Mouse (Mus musculus) liver, embryonic 14.5 days (tissue): ENCODE measurements around the gene Ddx23. TPM values are rescaled to one million over a fixed set of nuclear protein-coding genes. Genes with fewer than 3 reads are reported as not detected.

Experiments
- ATAC-seq: fragments of 200-750 bp; cut with Nextera tagmentation; 2 replicates; pipeline ENCODE4 v1.8.0; 2017; ENCODE audit warnings: moderate number of reproducible peaks, mild to moderate bottlenecking, moderate library complexity; ENCODE audit not compliant: insufficient read depth
- DNase-seq, 3 experiments: peaks; one replicate each; pipeline ENCODE4 v3.0.0-alpha.2; 2012 to 2013; ENCODE audit warnings: low read depth in 3 of 3, low spot score in 3 of 3
- H3K27ac ChIP-seq: fragments of 300-500 bp; sonication (generic); 2 replicates; pipeline ENCODE4 v1.5.1; 2014; ENCODE audit warnings: moderate library complexity, mild to moderate bottlenecking, control low read depth, inconsistent platforms
- H3K27me3 ChIP-seq: fragments of 300-500 bp; sonication (generic); 2 replicates; pipeline ENCODE4 v1.6.1; 2014; ENCODE audit warnings: mild to moderate bottlenecking, low read length, moderate library complexity; ENCODE audit not compliant: control insufficient read depth, insufficient read depth
- H3K36me3 ChIP-seq: fragments of 300-500 bp; sonication (generic); replicated peaks from 2 replicates; pipeline ENCODE4 v1.6.1; 2014; ENCODE audit warnings: low read depth; ENCODE audit not compliant: control insufficient read depth, insufficient read depth
- H3K4me1 ChIP-seq, 2 experiments: fragments of 200-500 bp in 1 of 2; fragments of 300-500 bp in 1 of 2; sonication (generic) in 1 of 2; replicated peaks; 2 replicates each; pipeline ENCODE4 v1.6.1; 2012 to 2014; ENCODE audit warnings: antibody characterized with exemption in 1 of 2, inconsistent platforms in 1 of 2, low read length in 1 of 2; ENCODE audit not compliant: control insufficient read depth in 2 of 2, insufficient read depth in 2 of 2
- H3K4me2 ChIP-seq: fragments of 300-500 bp; sonication (generic); 2 replicates; pipeline ENCODE4 v1.6.1; 2014; ENCODE audit warnings: low read depth, mild to moderate bottlenecking, control low read depth, moderate library complexity
- H3K4me3 ChIP-seq, 2 experiments: fragments of 200-500 bp in 1 of 2; fragments of 300-500 bp in 1 of 2; sonication (generic) in 1 of 2; 2 replicates each; pipeline ENCODE4 v1.5.1; 2012 to 2014; ENCODE audit warnings: low read depth in 2 of 2, low read length in 2 of 2, mild to moderate bottlenecking in 2 of 2, control low read depth in 1 of 2, inconsistent platforms in 1 of 2, moderate library complexity in 1 of 2; ENCODE audit not compliant: insufficient read depth in 1 of 2
- H3K9ac ChIP-seq: fragments of 300-500 bp; sonication (generic); replicated peaks from 2 replicates; pipeline ENCODE4 v1.6.1; 2014; ENCODE audit warnings: mild to moderate bottlenecking, control low read depth, moderate library complexity
- H3K9me3 ChIP-seq: fragments of 300-500 bp; sonication (generic); 2 replicates; pipeline ENCODE4 v1.6.1; 2016; ENCODE audit warnings: low read length, mixed read lengths; ENCODE audit not compliant: control insufficient read depth
- CTCF ChIP-seq: IDR thresholded peaks from 2 replicates; pipeline ENCODE4 v1.5.1; 2016; ENCODE audit warnings: antibody characterized with exemption, low read depth, control low read depth
- EP300 ChIP-seq: IDR thresholded peaks from 2 replicates; pipeline ENCODE4 v1.6.1; 2016; ENCODE audit warnings: antibody characterized with exemption, low read depth
- WGBS: fragments of 180-500 bp; shearing (Covaris S2); extraction: QIAGEN DNeasy Blood & Tissue Kit; methylation state at CpG from one replicate; pipeline ENCODE4 v1.1.7; 2014; ENCODE audit not compliant: insufficient replicate concordance; 5-methylcytosine and 5-hydroxymethylcytosine counted together
- polyA plus RNA-seq, 2 experiments: library from polyadenylated mRNA; depleted of rRNA in 1 of 2; stranded (reverse) in 1 of 2; unstranded in 1 of 2; fragments of >200 nt; fragmentation: Nextera tagmentation in 1 of 2; extraction: Ambion mirVana in 1 of 2; gene quantifications; 2 replicates each; pipeline versions ENCODE4 v1.2.1 to v1.2.3; 2012 to 2014

Ddx23 gene
- polyA plus RNA-seq, 2 experiments = 11.7 to 23.4 TPM

- DNase-seq = no peak
- ATAC-seq = no peak
- no peak overlapping the region for H3K9ac ChIP-seq
- WGBS = 14% methylated on average over 14 of the region's 14 CpGs
- no peak overlapping the region for H3K4me3 ChIP-seq
- H3K36me3 ChIP-seq = no peaks in the 10 kb centered on the region
- no peak overlapping the region for H3K27ac ChIP-seq
- no peak for TF ChIP-seq CTCF
- no peak for TF ChIP-seq EP300
- no peak overlapping the region for H3K4me2 ChIP-seq
- peaks cover 47% of the 10 kb centered on the region for H3K27me3 ChIP-seq
- no peaks in the 10 kb centered on the region for H3K9me3 ChIP-seq
- 0 out of 4 replicates have a peak, but pooled peaks cover 0 to 6% of the 10 kb centered on the region in 2 experiments for H3K4me1 ChIP-seq
Observed at GRCm38 (mm10) chr15:98675634-98676250, 13.0 kb upstream of the Ddx23 start.

DNA sequence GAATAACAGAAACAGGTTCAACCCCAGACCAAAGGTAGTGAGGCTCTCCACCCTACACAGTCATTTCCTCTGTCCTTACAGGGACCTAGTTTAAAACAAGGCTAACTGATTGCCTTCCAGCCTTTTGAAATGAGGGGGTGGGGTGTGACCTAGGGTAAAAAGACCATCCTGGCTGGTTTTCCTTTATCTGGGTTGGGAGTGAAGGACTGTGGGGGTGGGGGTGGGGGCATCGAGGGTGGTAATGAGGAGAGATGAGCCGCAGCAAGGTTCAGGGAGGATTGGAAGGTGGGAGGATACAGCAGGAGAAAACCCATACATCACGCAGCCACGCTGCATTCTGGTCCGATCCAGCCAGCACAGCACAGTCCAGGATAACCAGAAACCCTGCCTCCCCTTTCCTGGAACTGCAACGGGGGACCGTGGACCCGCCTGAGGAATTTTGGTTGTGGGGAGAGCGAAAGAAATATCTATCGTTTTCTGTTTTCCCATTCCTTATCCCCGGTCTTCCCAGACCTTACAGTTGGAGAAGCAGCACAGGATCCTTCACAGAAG lies 12.4 kb upstream of the Ddx23 start:
- Histone ChIP-seq H3K27me3 (peaks cover 47% of the 10 kb centered on the region), H3K9me3 (no peaks in the 10 kb centered on the region)
- 26% methylated on average over 11 of the region's 11 CpGs for WGBS

DNA sequence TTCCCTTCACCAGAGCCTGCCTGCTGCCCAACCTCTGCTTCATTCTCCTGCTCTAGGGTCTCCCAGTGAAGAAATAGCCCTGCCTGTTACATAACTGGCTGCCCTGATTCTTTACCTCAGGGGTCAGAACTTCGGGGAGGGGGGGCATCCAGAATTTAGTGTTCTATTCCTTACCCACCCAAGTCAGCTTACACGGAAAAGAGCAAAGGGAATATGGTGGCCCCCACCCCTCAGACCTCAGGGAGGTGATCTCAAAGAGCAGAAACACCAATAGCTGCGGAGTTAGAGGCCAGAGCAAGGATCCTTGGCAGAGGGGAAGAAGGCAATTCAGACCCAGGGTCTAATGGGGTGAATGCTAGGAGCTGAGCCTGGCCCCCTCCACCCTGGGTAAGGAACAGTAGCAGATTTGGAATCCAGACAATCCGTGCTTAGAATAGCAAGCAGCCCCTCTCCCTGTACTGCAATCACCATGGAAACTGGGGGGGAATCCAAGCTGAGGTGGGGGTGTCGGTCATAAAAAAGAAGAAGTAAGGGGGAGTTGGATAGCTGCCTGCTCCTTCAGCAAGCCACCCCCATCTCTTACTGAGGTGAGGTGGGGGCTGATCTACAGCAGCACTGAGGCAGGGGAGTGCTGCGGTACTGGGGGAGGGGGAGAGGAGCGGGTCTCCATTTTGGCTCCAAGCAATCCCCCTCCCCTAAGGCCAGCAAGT lies 11.7 kb upstream of the Ddx23 start:
- Histone ChIP-seq H3K9ac (no peak overlapping the region), H3K4me3 (no peak overlapping the region), H3K4me2 (no peak overlapping the region), H3K4me1 (0 out of 4 replicates have a peak, but pooled peaks cover 0 to 6% of the 10 kb centered on the region in 2 experiments), H3K36me3 (no peaks in the 10 kb centered on the region), H3K27ac (no peak overlapping the region), H3K27me3 (peaks cover 47% of the 10 kb centered on the region), H3K9me3 (no peaks in the 10 kb centered on the region)
- no peak for TF ChIP-seq CTCF
- no peak for TF ChIP-seq EP300
- WGBS = 23% methylated on average over 7 of the region's 7 CpGs
- no peak for ATAC-seq
- no peak for DNase-seq

More for the DNA sequence above, 12.4 kb upstream of the Ddx23 start:
- no peak for ATAC-seq
- Histone ChIP-seq H3K4me3 (no peak overlapping the region), H3K9ac (no peak overlapping the region), H3K36me3 (no peaks in the 10 kb centered on the region), H3K27ac (no peak overlapping the region), H3K4me1 (0 out of 4 replicates have a peak, but pooled peaks cover 0 to 6% of the 10 kb centered on the region in 2 experiments), H3K4me2 (no peak overlapping the region)
- no peak for TF ChIP-seq EP300
- TF ChIP-seq CTCF = no peak
- DNase-seq = no peak

- WGBS = 55% methylated on average over 7 of the region's 7 CpGs
- Histone ChIP-seq H3K4me3 (no peak overlapping the region), H3K27ac (no peak overlapping the region), H3K4me2 (no peak overlapping the region), H3K36me3 (no peaks in the 10 kb centered on the region), H3K9me3 (no peaks in the 10 kb centered on the region), H3K9ac (no peak overlapping the region), H3K4me1 (0 out of 4 replicates have a peak, but pooled peaks cover 0 to 6% of the 10 kb centered on the region in 2 experiments), H3K27me3 (peaks cover 44% of the 10 kb centered on the region)
- DNase-seq = no peak
- ATAC-seq = no peak
- TF ChIP-seq CTCF (no peak), EP300 (no peak)
Observed at GRCm38 (mm10) chr15:98673732-98674131, 11.0 kb upstream of the Ddx23 start.

DNA sequence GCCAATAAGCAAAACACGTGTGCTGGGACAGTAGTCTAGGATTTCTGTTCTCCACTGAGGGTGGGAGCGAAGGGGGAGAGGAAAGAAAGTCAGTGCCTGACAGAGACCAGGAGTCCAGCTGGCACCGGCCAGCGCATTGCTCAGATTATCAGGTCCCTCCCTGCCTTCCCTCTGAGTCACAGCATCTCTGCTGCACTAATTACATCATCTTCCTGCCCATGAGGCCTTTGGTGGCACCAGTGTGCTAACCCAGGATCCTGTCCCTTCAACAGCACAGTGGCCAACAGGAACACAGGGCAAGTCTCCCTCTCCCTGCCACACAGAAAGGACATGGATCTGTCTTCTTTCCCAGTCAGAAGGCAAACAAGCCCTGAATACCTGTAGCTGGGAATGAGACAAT lies 9.9 kb upstream of the Ddx23 start:
- Histone ChIP-seq H3K4me2 (no peak overlapping the region), H3K27me3 (peaks cover 36% of the 10 kb centered on the region)
- WGBS = 54% methylated on average over 4 of the region's 4 CpGs

More for the DNA sequence above, 9.9 kb upstream of the Ddx23 start:
- H3K36me3 ChIP-seq = no peaks in the 10 kb centered on the region
- no peak overlapping the region for H3K27ac ChIP-seq
- ATAC-seq (no peak), DNase-seq (no peak)
- no peak overlapping the region for H3K9ac ChIP-seq
- H3K4me1 ChIP-seq = 0 out of 4 replicates have a peak, but pooled peaks cover 0 to 3% of the 10 kb centered on the region in 2 experiments
- no peak overlapping the region for H3K4me3 ChIP-seq
- TF ChIP-seq EP300 = no peak
- no peak for TF ChIP-seq CTCF
- H3K9me3 ChIP-seq = no peaks in the 10 kb centered on the region
